Mouse (Mus musculus) small intestine, adult 2 months (tissue): ENCODE measurements around the gene Kctd11.

Experiments
- CTCF ChIP-seq: fragments of 200-500 bp; IDR thresholded peaks from 2 replicates; pipeline ENCODE4 v1.5.1; 2012; ENCODE audit warnings: low read depth, mild to moderate bottlenecking, control low read depth, inconsistent platforms, low read length, moderate library complexity, mixed read lengths; ENCODE audit not compliant: insufficient replicate concordance, insufficient read length; ENCODE audit errors: extremely low read depth
- POLR2A ChIP-seq: fragments of 200-500 bp; IDR thresholded peaks from 2 replicates; pipeline ENCODE4 v1.6.1; 2012; ENCODE audit warnings: low read depth, mild to moderate bottlenecking, control low read depth, inconsistent platforms, low read length, moderate library complexity

GRCm38 (mm10) chr11:69919053-69919452, 37.8 kb upstream of the Kctd11 start:
- TF ChIP-seq POLR2A (no peak), CTCF (no peak)
